Mouse (Mus musculus) kidney, postnatal 4 days (tissue): ENCODE measurements at regions not wholly inside any gene's neighbourhood (a gene's known extent, or its start where the extent isn't known, plus 50 kb on each side); places are given as distances from the start of the nearest gene placed in this dataset.
A peak's percentile ranks its signal among the peaks of the same experiment; 100 is the strongest.

Experiments
- DNase-seq, 2 experiments: peaks; one replicate each; pipeline ENCODE4 v3.0.0; 2021; ENCODE audit warnings: mixed read lengths in 2 of 2

- no peak for DNase-seq
These were observed 179.7 kb upstream of the Casp1 start for GRCm38 (mm10) chr9:5118584-5118983.

- no peak for DNase-seq
These were observed 177.0 kb upstream of the Casp1 start for GRCm38 (mm10) chr9:5121144-5121821.

GRCm38 (mm10) chr9:5126821-5127220, 171.5 kb upstream of the Casp1 start:
- DNase-seq = no peak

GRCm38 (mm10) chr9:5132386-5132785, 165.9 kb upstream of the Casp1 start:
- DNase-seq = no peak

- DNase-seq = peak in 1 of 2 experiments; percentile 1
These were observed 151.7 kb upstream of the Casp1 start for GRCm38 (mm10) chr9:5146604-5147003.
